Mouse (Mus musculus) kidney, postnatal 36 days (tissue): ENCODE measurements around the gene Calm3.

Experiments used
- DNase-seq, 2 experiments: peaks; one replicate each; pipeline ENCODE4 v3.0.0; 2021 to 2022; ENCODE audit warnings: mixed read lengths in 2 of 2

Gene Calm3

DNA sequence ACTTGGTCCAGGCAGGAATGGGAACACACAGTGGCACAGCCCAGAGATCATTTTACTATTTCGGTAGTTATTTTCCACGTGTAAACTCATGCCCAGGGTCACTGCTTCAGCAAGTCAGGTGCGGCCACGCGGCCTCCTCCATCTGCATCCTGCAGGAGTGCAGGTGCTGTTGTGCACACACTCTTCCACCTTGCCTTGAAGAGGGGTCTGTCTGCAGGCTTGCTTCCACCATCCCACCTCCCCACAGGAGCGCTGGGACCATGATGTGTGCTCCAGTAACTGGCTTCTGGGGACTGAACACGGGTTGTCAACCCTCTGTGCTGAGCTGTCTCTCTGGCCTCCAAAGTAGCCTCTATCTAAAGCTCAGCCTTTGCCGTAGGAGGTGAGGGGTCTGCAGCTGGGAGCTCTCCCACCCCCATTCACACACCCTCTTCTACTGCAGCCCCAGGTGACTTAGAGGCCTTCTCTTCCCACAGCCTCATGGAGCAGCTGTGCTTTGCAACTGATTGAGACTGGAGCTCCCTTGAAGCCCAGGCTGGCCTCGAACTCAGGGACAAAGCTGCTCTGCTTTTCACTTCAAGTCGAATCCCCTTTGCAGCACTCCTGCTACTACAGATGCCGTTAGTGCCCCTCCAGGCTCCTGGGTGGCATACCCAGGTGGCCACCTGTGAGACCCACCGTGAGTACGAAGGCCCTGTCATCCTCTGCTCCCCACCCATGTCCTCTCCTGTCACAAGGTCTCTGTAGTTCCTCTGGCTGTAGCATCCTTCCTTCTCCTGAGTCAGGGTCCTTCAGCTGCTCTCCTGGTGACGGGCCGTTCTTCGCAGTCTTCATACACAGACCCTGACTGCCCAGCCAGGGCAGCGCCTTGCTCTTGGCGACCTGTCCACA is 9.2 kb downstream of the Calm3 start:
- DNase-seq: no peak

DNA sequence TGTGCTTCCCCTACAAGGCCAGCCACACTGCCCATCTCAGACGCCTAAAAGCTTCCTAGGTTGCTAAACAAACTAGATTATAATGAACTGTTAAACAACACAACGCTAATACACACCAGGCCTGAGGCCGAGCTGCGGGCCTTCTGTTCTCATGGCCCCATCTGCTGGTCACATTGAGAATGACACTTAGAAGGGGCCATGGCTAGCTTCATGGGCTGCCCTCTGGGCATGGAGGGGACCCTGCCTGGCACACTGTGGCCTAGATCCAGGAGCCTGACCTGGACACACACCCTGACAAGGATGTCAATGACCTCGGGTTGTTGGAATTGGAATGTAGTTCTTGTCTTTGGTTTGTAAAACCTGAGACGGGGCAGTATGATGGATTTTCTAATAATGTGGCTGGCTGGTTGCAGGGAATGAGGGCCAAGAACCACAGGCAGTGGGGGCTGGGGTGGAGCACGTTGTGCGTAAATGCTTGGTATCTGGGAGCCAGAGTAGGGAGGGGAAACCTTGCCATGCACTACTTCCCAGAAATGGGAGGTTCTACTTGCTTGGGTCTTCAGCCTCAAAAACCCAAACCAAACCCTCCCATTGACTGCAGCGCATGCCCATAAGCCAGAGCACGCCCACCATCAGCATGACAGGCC is 10.0 kb downstream of the Calm3 start:
- DNase-seq: peak; percentile 69 to 88

GRCm38 (mm10) chr7:16912360-16912759 is 11.6 kb downstream of the Calm3 start:
- no peak for DNase-seq

DNA sequence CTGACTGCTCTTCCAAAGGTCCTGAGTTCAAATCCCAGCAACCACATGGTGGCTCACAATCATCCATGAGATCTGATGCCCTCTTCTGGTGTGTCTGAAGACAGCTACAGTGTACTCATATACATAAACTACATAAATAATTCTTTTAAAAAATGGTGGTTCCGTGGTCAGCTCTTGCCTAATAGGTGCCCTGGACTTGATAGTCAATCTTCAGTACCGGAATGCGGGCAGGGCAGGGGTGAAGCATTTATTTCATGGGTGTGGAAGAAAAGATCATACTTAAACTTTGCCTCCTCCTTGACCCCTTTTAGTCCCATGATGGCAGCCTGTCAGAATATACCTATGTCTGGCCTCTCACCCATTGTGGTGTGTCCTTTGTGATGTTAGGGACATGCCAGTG is 12.0 kb downstream of the Calm3 start:
- no peak for DNase-seq

DNA sequence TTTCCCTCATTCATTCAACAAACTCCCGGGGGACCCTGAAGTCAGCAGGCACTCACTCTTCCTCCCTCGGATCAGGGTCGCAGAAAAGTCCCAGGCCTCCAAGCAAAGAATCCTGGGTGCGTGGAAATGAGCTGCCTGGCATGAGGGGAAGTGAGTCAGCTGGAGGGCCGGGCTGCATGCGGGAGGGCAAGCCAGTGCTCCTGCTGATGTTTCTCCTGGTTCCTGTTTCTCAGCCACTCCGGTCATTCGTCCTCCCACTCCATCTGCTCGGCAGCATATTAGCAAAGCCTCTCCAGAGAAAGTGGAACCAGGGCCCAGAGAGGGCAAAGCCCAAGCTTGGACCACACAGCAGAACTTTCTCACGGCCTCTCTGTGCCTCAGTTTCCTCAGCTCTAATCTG is 14.0 kb downstream of the Calm3 start:
- no peak for DNase-seq

GRCm38 (mm10) chr7:16908859-16909258 is 15.1 kb downstream of the Calm3 start:
- DNase-seq: no peak

DNA sequence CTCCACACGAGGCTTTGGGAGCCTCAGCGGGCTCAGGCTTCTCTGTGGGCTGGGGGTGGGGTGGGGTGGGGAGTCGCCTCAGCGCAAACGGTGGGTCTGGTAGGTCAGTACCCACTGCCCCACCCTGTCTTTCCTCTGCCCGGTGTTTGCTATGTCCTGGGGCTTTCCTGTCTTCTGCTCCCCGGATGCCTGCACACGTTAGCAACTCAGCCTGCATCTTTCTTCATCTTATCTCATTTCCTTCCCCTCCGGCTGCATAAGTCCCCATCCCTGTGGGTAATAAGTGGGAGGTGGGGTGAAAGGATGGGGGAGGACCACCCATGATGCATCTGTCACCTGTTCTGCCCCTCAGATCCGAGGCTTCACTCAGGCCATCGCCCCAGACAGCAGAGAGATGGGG is 15.5 kb downstream of the Calm3 start:
- DNase-seq: no peak

GRCm38 (mm10) chr7:16907842-16908241 is 16.1 kb downstream of the Calm3 start:
- DNase-seq: no peak

DNA sequence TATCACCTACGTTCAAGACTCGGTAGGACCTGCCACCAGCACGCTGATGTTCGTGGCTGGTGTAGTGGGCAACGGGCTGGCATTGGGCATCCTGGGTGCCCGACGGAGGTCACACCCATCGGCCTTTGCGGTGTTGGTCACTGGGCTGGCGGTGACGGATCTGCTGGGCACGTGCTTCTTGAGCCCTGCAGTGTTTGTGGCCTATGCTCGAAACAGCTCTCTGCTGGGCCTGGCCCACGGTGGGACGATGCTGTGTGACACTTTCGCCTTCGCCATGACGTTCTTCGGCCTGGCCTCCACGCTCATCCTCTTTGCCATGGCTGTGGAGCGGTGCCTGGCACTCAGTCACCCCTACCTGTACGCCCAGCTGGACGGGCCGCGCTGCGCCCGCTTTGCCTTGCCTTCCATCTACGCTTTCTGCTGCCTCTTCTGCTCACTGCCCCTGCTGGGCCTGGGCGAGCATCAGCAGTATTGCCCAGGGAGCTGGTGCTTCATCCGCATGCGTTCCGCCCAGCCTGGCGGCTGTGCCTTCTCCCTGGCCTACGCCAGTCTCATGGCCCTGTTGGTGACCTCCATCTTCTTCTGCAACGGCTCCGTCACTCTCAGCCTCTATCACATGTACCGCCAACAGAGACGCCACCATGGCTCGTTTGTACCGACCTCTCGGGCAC is 16.9 kb downstream of the Calm3 start:
- no peak for DNase-seq

GRCm38 (mm10) chr7:16906281-16906680 is 17.6 kb downstream of the Calm3 start, which contains the start of gene Ptgir:
Gene Ptgir (plus strand): TSS chr7:16906490.
- peak in 1 of 2 experiments; percentile 55 for DNase-seq

DNA sequence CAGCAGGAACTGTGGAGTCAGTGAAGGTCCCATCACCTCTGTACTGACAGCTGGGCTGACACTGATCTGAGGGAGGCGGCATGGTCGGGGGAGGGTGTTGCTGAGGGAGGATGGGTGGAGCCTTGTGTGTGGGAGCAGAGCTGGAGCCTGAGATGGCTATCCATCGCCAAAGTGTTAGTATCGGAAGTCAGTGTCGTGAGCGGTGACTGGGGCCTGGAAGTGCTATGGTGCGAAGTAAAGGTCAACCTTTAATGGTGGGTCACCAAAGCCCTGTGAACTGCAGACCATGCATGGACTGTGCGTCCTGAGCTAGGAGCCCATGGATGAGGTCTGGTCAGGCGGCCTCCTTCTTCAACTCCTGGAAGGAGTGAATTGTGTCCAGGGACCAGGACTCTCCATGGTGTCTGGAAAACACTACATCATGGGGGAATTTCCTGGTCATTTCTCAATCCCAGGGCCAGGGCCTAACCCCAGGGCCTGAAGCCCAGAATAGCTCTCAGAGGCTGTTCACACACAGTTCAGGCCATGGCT is 18.4 kb downstream of the Calm3 start:
- no peak for DNase-seq

- no peak for DNase-seq
These were observed 19.7 kb downstream of the Calm3 start for GRCm38 (mm10) chr7:16904120-16904675.

DNA sequence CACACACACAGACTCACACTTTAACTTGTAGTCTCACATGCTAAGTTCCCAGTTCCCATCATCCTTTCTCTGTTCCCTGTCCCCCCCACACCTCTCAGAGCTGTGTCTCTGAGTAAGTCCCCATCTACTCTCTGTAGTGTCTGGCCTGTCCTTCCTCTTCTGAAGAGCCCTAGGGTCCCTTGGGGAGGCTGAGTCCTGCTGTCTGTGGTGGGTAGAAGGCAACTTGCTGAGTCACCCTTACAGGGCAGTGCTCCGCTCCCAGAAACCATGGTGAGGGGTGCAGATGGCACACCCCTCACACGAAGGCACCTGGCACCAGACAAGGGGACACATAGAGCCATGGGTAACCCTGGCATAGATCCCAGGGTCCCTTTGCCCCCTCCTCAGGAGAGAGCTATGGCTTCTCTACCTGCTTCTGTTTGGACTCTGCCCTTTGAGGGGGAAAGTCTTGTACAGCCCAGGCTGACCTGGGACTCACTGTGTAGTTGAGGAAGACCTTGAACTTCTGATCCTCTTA is 20.4 kb downstream of the Calm3 start:
- DNase-seq: no peak

GRCm38 (mm10) chr7:16900526-16900925 is 23.4 kb downstream of the Calm3 start:
- DNase-seq: no peak

DNA sequence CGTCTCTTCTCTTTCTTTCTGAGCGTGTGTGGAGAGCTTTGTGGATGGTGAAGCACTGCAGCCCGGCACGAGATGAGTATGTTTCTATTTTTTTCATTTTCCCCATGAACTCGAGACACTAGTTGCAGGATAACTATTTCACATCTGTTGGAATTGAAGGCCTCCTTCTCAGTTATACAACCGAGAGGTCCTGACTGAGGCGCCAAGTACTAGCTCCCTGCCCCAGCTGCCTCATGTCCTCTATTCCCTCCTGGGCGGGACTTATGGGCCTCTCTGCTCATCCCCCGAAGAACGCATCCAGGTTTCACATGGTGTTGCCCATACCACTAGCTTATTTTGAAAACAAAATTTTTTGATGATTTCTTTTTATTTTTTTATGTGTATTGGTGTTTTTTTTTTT is 28.4 kb downstream of the Calm3 start:
- DNase-seq: no peak

- DNase-seq: peak; percentile 68 to 89
These were observed 28.9 kb downstream of the Calm3 start for GRCm38 (mm10) chr7:16895000-16895399.

GRCm38 (mm10) chr7:16894279-16894678 is 29.6 kb downstream of the Calm3 start:
- DNase-seq: no peak

DNA sequence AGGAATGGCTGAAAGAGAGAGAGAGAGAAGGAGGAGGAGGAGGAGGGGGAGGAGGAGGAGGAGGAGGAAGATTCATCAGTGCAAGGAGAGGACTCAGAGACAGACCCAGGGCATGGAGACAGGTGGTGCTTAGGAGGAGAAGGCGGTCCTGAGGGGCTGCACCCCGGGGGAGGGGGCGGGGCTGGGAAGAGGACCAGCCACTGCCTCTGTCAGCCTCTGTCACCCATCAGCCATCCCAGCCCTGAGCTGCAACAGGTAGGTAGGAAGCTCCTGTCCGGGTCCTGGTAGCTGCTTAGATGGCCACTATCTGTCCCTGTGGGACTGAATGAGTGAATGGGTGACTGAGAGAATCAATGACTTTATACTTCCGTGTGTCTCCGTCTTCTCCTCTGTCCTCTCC is 30.3 kb downstream of the Calm3 start:
- no peak for DNase-seq

GRCm38 (mm10) chr7:16892352-16892730 is 31.6 kb downstream of the Calm3 start:
- DNase-seq: no peak

- peak; percentile 88 to 94 for DNase-seq
These were observed 32.1 kb downstream of the Calm3 start, which contains the start of gene Gng8 for GRCm38 (mm10) chr7:16891641-16892351. Gene Gng8 (plus strand): TSS chr7:16891786.

DNA sequence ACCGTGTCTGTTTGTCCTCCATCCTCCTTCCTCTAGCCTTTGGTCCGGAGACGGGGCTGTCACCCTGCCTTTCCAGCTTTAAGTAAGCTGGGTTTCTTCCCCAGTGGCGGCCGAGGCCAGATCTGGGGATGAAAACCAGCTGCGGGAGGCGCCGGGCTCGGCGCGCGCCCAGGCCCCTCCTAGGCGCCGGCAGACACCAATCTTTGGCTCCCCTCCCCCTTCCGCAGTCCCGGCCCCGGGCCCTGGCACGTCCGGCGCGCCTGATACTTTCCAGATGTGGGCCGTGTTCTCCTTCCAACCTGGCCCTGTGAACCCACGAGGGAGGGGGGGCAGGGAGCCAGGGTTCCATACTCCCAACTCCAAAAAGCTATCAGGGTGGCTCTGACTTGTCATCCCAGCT is 33.0 kb downstream of the Calm3 start:
- peak; percentile 68 to 75 for DNase-seq

DNA sequence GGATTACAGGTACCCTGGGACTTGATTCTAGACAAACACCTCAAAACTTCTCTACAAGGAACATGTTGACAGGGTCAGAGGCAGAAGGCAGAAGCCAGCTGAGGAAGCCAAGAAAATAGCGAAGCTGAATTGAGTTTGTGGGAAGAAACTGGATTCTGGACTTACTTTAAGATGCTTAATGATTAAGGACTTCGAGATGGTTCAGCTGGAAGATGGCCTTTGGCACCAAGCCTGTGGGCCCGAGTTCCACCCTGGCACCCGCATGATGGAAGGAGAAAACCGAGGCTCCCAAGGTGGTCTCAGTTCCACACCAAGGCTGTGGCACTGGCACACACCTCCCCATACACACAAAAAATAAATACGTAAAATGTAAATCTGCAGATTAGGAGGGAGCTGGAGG is 33.4 kb downstream of the Calm3 start:
- DNase-seq: no peak
